Mouse (Mus musculus): ENCODE results near the gene Dck.

The Dck gene

GRCm38 (mm10) chr5:88791256-88792245 lies 26.8 kb downstream of the Dck start:
- DNase-seq = no peak

DNA sequence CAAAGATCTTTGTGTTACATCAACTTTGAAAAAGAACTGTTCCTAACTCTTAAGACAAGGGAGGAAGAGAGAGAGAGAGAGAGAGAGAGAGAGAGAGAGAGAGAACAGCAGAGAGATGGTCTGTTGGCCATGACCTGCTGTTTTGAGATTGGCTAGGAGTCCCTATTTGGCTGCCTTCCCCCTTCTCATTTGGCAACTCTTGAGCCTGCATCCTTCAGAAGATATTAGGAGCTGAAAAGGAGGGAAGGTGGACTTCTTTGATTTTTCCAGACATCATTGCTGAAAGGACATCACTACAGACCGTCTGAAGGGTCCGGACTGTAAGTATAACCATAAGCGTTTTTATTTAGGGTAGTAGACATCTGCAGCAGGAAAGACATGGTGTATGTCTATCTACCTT lies 28.9 kb downstream of the Dck start:
- DNase-seq = no peak

GRCm38 (mm10) chr5:88795910-88796584 lies 31.3 kb downstream of the Dck start:
- DNase-seq = no peak

- DNase-seq = no peak
Observed at GRCm38 (mm10) chr5:88796588-88796987, 31.8 kb downstream of the Dck start.

DNA sequence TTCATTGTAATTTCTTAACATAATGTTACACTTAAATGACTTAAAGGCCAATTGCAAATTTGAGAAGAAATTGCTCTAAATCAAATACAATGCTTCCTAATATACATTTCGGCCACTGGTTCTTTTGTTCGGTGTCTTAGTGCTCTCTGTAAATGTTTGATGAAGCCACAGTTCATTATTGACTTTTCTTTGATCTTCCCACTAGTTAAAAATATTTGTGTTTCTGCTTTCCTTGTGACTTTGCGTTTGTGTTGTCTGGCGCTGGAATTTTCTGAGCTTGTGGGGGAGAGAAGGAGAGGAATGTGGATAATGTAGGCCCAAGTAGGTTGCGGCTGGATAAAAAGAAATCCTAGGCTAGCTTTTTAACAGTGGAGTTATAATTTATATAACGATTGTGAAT lies 32.3 kb downstream of the Dck start:
- DNase-seq = no peak

DNA sequence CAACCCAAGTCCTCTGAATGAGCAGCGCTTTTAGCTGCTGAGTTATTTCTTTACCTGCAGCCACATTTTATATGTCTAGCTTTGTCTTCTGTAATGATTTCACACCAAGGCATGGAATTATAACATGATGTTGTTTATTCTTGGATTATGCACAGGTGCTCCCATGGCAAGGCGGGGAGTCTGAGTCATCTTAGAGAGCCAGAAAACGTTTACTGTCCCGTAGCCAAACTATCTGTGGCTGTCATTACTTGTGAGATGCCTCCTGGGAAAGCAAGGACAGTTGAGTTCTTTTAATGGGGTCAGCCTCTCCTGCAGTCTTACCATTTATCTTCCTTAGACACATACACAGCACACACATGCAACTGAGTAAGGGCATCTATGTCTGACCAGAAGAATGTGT lies 40.8 kb downstream of the Dck start:
- DNase-seq = no peak

DNA sequence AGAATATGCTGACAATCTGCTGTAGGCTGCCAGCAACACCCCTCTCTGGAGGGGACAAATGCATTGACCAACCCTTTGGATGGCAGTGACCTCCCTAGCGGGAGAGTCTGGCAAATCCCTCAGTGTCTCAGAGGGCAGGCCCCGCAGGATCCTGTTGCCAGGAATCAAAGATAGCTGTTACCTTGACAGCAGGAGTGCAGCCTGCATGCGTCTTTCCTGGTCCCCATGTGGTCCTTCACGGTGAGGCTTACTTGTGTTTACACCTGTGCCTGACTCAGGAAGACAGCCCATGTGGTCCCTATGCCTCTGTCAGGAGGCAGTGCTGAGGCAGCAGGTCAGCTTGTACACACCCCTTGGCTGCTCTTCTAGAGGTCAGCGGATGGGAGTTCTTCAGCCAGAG lies 41.5 kb downstream of the Dck start:
- no peak for DNase-seq

DNA sequence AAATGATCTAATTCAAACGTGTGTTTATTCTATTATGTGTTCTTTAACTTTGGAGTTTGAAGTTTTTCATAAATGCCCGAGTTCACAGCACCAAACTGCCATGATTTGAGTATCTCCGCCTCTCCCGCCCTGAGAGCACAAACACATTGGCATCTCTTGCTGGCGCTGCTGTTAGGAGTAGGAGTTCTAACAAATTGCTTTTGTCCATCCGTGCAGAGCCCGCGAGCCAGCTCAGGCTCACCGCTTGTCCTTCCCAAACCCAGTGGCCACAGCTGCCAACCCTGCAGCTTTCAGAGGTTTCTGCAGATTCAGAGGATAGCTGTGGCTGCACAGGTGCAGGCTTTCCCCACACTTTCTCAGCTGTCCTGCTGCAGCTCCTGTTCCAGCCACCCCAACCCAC lies 42.5 kb downstream of the Dck start:
- no peak for DNase-seq

GRCm38 (mm10) chr5:88813188-88813587 lies 48.4 kb downstream of the Dck start:
- DNase-seq = no peak

DNA sequence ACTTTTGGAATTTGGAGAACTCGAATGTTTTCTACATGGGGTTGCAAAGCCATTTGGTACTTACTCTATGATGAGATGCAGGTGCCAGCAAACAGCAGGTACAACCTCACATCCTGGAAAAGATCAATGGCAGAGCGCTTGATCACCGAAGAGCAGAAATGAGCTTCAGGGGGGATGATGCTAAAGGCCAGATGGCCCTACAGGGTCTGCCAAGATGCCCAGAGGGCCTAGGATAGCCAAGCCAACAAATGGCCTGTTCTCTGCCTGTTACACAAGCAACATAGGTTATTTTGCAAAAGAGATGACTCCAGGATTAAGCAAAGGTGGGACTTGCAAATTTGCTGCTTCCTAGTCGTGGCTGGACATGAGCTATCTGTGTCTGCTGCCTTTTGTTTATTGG lies 49.8 kb downstream of the Dck start:
- DNase-seq = no peak

DNA sequence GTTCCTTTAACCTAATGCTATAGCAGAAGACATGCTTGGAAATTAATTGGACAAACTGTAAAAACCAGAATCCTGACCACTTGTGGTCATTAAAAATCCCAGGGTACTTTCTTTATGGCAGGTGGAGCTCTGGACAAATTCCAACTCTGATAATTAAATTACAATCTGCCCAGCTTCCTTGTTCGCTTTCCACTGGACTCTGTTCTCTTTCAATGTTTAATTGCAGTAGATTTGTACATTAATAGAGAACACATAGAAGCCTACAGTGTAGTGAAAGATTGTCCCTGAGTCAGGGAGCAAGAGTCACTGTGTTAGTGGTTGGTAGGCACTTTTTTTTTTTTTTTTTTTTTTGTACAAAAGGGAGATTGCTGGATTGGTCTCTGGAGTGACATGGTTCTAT lies 56.7 kb downstream of the Dck start:
- DNase-seq = no peak

- DNase-seq = no peak
Observed at GRCm38 (mm10) chr5:88824838-88825237, 60.0 kb downstream of the Dck start.

GRCm38 (mm10) chr5:88829835-88830571 lies 65.2 kb downstream of the Dck start:
- DNase-seq = no peak

DNA sequence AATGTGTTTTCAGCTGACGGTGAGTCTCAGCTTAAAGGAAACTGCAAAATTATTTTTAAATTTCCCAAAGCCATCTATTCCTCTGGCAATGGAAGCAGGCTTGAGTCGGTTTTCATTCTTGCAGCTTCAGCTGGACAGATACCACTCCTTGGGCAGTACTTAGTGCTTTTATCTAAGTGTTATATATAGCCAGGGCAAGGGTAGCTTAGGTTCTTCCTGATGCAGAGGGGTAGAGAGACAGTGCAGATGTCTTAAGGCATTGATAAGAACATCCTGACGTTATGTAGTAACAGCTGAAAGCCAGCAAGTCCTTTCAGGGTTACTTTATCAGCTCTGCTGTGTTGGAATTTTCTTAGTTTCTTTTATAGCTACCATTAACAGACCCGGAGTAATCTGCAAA lies 66.1 kb downstream of the Dck start:
- DNase-seq = no peak

DNA sequence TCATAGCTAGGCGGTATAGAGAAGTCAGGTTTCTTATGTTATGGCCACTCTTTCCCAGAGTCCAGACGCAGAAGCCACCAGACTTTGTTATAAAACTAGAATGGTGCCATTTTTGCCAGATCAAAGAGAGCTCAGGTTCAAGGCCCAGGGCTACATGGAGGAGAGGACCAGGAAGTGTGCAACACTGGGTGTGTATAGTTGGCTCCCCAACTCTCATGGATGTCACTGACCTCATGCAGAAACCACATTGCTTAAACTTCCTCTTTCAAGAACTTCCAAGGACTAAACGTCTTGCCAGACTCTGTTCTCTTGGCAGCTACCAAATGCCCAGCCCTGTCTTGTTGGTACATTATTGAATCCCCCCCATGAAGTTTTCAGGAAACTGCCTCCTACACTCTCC lies 67.1 kb downstream of the Dck start:
- no peak for DNase-seq
